Mouse (Mus musculus) forebrain, embryonic 14.5 days (tissue): ENCODE measurements at regions not wholly inside any gene's neighbourhood (a gene's known extent, or its start where the extent isn't known, plus 50 kb on each side); places are given as distances from the start of the nearest gene placed in this dataset.

ENCODE experiments used
- ATAC-seq: fragments of 200-750 bp; cut with Nextera tagmentation; 2 replicates; pipeline ENCODE4 v1.8.0; 2017; ENCODE audit warnings: mild to moderate bottlenecking, moderate library complexity
- DNase-seq: peaks from one replicate; pipeline ENCODE4 v3.0.0-alpha.2; 2015; ENCODE audit warnings: low spot score
- H3K27ac ChIP-seq: fragments of 300-500 bp; sonication (generic); 2 replicates; pipeline ENCODE4 v1.5.1; 2014; ENCODE audit warnings: low read depth, mild to moderate bottlenecking, control low read depth, low read length, moderate library complexity
- H3K27me3 ChIP-seq: fragments of 300-500 bp; sonication (generic); replicated peaks from 2 replicates; pipeline ENCODE4 v1.6.1; 2014; ENCODE audit warnings: low read length, control low read depth, mixed read lengths; ENCODE audit not compliant: control insufficient read depth, insufficient read depth
- H3K36me3 ChIP-seq: fragments of 300-500 bp; sonication (generic); 2 replicates; pipeline ENCODE4 v1.6.1; 2014; ENCODE audit warnings: low read length, control low read depth; ENCODE audit not compliant: control insufficient read depth, insufficient read depth
- H3K4me1 ChIP-seq: fragments of 300-500 bp; sonication (generic); 2 replicates; pipeline ENCODE4 v1.6.1; 2014; ENCODE audit warnings: antibody characterized with exemption, low read length, control low read depth; ENCODE audit not compliant: control insufficient read depth, insufficient read depth
- H3K4me2 ChIP-seq: fragments of 300-500 bp; sonication (generic); 2 replicates; pipeline ENCODE4 v1.6.1; 2014; ENCODE audit warnings: mild to moderate bottlenecking, control low read depth, low read length
- H3K4me3 ChIP-seq: fragments of 300-500 bp; sonication (generic); 2 replicates; pipeline ENCODE4 v1.5.1; 2014; ENCODE audit warnings: low read depth, low read length, control low read depth
- H3K9ac ChIP-seq: fragments of 300-500 bp; sonication (generic); 2 replicates; pipeline ENCODE4 v1.6.1; 2014; ENCODE audit warnings: mild to moderate bottlenecking, low read length, control low read depth, moderate library complexity
- H3K9me3 ChIP-seq: fragments of 300-500 bp; sonication (generic); replicated peaks from 2 replicates; pipeline ENCODE4 v1.6.1; 2016; ENCODE audit warnings: low read length, control low read depth, mixed read lengths; ENCODE audit not compliant: control insufficient read depth
- WGBS: fragments of 180-500 bp; shearing (Covaris S2); extraction: QIAGEN DNeasy Blood & Tissue Kit; methylation state at CpG from one replicate; pipeline ENCODE4 v1.1.7; 2014; 5-methylcytosine and 5-hydroxymethylcytosine counted together

DNA sequence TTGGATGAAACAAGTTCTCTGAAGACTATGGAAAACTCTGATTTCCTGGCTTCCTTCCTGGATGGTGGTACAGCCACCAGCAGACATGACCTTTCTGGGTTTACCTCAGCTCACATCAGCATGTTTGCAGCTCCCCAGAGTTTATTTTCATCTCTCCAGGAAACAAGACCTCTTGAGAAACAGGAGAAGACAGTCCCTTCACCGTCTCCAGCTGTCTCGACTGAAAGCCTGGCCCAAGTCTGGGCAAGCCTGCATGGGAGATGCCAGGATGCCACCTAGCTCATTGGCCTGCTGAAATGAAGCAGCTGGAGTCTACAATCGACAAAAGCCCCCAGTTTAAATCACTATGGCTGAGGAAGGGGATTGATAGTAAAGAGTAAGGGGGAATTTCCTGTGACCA is 131.6 kb upstream of the Zfand5 start:
- DNase-seq = no peak
- H3K9me3 ChIP-seq = no peaks in the 10 kb centered on the region
- no peak for ATAC-seq
- H3K4me3 ChIP-seq = no peak overlapping the region
- no peak overlapping the region for H3K4me2 ChIP-seq
- no peaks in the 10 kb centered on the region for H3K27me3 ChIP-seq
- no peaks in the 10 kb centered on the region for H3K36me3 ChIP-seq
- no peak overlapping the region for H3K9ac ChIP-seq
- H3K27ac ChIP-seq = no peak overlapping the region
- WGBS = 88% methylated on average over 3 of the region's 3 CpGs
- H3K4me1 ChIP-seq = peaks cover 5% of the 10 kb centered on the region; the same call in 1 of the 2 replicates

DNA sequence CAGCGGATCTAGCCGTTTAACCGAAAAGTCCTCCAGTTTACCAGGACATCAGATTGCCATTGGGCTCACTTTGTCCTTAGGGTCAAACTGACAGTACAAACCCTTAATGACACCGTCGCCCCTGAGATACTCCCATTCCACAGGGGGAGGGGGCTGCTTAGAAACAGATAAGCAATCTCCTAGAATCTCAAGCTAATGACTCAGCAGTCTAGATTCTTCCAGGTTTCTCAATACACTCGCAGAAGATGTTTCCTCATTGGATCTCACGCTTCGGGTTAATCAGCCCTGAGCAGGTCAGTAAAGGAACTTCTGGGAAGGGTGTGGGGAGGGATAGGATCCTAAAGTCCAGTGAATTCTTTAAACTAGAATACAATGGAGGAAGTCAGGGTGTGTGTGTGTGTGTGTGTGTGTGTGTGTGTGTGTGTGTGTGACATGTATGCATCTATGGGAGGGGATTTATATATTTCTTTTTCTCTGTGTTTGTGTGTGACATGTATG is 133.0 kb upstream of the Zfand5 start:
- Histone ChIP-seq H3K27me3 (no peaks in the 10 kb centered on the region), H3K9me3 (no peaks in the 10 kb centered on the region), H3K27ac (no peak overlapping the region), H3K4me2 (no peak overlapping the region), H3K9ac (no peak overlapping the region), H3K36me3 (no peaks in the 10 kb centered on the region), H3K4me1 (peaks cover 5% of the 10 kb centered on the region; the same call in 1 of the 2 replicates), H3K4me3 (no peak overlapping the region)
- WGBS = 89% methylated on average over 8 of the region's 8 CpGs
- no peak for DNase-seq
- no peak for ATAC-seq

DNA sequence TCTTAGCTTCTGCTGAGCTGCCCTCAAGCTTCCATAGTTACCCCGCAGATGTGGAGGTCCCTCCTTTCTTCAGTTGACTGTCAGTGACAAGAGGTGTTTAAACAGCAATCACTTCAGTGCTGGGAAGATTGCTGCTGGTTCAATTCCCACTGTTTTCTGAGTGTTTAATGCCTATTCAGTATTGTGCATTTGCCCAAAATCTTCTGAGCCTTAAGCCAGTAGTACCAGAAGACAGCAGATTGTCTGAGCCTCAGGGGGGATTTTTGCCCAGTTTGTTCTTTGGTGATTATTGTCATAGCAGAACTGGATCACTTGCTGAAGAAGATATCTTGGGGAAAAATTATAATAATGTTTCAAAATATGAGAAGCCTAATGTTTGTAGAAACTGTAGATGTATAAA is 135.3 kb upstream of the Zfand5 start:
- Histone ChIP-seq H3K27ac (no peak overlapping the region), H3K36me3 (no peaks in the 10 kb centered on the region), H3K4me2 (no peak overlapping the region), H3K9me3 (no peaks in the 10 kb centered on the region), H3K4me3 (no peak overlapping the region), H3K9ac (no peak overlapping the region), H3K4me1 (peaks cover 5% of the 10 kb centered on the region; the same call in 1 of the 2 replicates), H3K27me3 (no peaks in the 10 kb centered on the region)
- ATAC-seq = no peak
- DNase-seq = no peak
- WGBS = 84% methylated on average over 1 of the region's 1 CpGs

- H3K4me3 ChIP-seq = no peak overlapping the region
- H3K9me3 ChIP-seq = no peaks in the 10 kb centered on the region
- 30% methylated on average over 5 of the region's 5 CpGs for WGBS
- peak; percentile 71; the same call in 1 of the 2 replicates for ATAC-seq
- peaks cover 5% of the 10 kb centered on the region; the same call in 1 of the 2 replicates for H3K4me1 ChIP-seq
- H3K9ac ChIP-seq = no peak overlapping the region
- no peak overlapping the region for H3K4me2 ChIP-seq
- H3K27me3 ChIP-seq = no peaks in the 10 kb centered on the region
- no peaks in the 10 kb centered on the region for H3K36me3 ChIP-seq
- DNase-seq = peak; percentile 36
- no peak overlapping the region for H3K27ac ChIP-seq
These were observed 136.1 kb upstream of the Zfand5 start for GRCm38 (mm10) chr19:21135998-21136380.

DNA sequence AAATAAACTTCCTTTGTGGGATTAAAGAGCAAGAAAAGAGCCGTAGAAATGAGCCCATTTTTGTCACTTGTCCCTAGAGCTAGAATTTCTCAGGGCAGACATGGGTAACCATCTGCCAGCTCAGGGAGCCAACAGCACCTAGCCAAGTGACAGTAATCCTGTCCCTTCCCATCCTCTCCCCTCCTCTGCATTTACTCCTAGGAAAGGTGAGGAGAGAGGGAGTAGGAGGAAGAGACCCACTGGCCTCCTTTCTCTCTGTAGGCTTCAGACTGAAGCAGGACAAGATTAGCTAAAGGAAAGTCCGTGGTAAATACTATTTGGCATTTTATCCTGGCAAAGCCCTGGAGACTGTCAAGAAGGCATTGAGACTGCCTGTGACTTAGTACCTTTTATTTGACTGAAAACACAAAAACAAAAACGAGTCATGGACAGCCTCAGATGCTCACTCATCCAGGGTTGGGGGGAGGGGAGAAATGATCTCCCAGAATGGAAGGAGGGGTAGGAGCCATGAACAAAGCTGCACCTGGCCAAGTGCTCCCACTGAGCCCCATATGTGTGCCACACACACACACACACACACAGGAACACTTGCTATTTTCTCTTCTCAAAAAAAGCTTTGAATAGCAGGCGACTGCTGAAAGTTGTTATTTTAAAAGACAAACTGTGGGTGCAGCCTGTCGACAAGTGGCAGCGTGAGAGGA is 136.6 kb upstream of the Zfand5 start:
- 15% methylated on average over 6 of the region's 6 CpGs for WGBS
- ATAC-seq (peak; percentile 77; the same call in 1 of the 2 replicates), DNase-seq (peak; percentile 36)

DNA sequence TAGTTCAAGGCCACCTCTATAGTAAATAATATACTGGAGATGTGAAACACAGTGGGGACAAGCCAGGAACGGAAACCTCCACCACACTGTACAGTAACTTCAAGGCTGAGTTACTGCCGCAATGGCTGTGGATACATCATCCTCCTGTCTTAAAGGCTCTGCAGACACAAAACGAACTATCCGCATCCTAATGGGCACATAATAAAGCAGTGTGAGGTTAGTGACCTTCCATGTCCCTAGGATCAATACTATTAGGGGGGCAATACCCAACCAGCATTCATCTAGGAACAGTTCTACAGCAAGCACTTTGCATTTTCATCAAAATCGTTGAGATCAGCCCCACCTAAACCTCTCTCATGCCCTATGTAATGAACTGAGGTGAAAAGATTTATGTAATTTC is 142.4 kb upstream of the Zfand5 start:
- H3K27ac ChIP-seq = no peak overlapping the region
- no peak overlapping the region for H3K4me3 ChIP-seq
- H3K9ac ChIP-seq = no peak overlapping the region
- no peak for ATAC-seq
- no peaks in the 10 kb centered on the region for H3K4me1 ChIP-seq
- 84% methylated on average over 5 of the region's 5 CpGs for WGBS
- no peak for DNase-seq
- no peaks in the 10 kb centered on the region for H3K27me3 ChIP-seq
- H3K36me3 ChIP-seq = no peaks in the 10 kb centered on the region
- H3K9me3 ChIP-seq = no peaks in the 10 kb centered on the region
- H3K4me2 ChIP-seq = no peak overlapping the region

More for the DNA sequence above, 136.6 kb upstream of the Zfand5 start:
- Histone ChIP-seq H3K9me3 (no peaks in the 10 kb centered on the region), H3K4me1 (peaks cover 5% of the 10 kb centered on the region; the same call in 1 of the 2 replicates), H3K27me3 (no peaks in the 10 kb centered on the region), H3K4me3 (no peak overlapping the region), H3K9ac (no peak overlapping the region), H3K4me2 (no peak overlapping the region), H3K36me3 (no peaks in the 10 kb centered on the region), H3K27ac (no peak overlapping the region)

DNA sequence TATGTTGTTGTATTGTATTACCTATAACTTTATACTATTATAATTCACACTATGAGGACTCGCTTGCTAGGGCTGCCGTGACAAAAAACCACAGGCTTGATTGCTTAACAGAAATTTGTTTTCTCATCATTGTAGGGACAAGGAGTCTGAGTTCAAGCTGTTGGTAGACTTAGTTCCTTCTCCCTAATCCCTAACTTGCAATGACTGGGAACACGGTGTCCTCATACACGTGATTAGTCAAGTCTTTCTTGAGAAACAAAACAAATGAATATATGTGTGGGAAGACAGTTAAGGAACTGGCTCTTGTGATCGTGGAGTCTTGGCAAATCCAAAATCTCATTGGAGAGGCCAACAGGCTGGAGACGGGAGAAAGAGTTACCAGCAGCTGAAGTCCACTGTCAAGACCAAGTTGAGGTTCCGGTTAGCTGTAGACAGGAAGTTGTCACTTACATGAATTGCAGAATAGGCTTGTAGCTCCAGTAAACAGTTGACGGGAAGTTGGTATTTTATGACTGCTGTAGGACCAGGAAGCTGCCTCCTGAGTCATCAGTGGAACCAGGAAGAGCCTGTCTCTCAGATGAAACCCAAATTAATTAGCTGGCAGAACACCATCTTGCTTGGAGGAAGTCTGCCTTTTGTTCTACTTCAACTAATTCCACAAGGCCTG is 144.9 kb upstream of the Zfand5 start:
- Histone ChIP-seq H3K9ac (no peak overlapping the region), H3K36me3 (no peaks in the 10 kb centered on the region), H3K27me3 (no peaks in the 10 kb centered on the region), H3K4me3 (no peak overlapping the region), H3K9me3 (no peaks in the 10 kb centered on the region), H3K27ac (no peak overlapping the region), H3K4me2 (no peak overlapping the region), H3K4me1 (no peaks in the 10 kb centered on the region)
- WGBS = 92% methylated on average over 8 of the region's 8 CpGs
- DNase-seq (no peak), ATAC-seq (no peak)

DNA sequence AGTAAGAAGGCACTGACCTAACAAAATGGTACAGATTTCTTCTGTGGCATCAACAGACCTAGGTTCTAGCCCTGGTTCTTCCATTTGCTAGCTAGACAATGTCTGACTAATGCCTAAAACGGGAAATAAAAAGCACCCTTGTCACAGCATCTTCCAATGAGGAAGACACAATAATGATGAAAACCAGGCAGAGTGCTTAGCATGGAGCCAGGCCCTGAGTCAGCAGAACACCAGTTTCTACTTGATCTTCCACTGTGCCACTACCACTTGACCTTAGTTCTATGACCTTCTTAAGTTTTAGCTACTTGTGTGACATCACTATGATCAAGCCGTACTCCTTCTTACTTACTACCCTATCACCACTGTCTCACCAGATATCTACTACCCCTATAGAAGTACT is 145.4 kb upstream of the Zfand5 start:
- Histone ChIP-seq H3K9me3 (no peaks in the 10 kb centered on the region), H3K27me3 (no peaks in the 10 kb centered on the region), H3K9ac (no peak overlapping the region), H3K4me1 (no peaks in the 10 kb centered on the region), H3K4me2 (no peak overlapping the region), H3K36me3 (no peaks in the 10 kb centered on the region), H3K4me3 (no peak overlapping the region), H3K27ac (no peak overlapping the region)
- DNase-seq (no peak), ATAC-seq (no peak)
- WGBS = 97% methylated on average over 2 of the region's 2 CpGs

- H3K4me2 ChIP-seq = no peak overlapping the region
- H3K27ac ChIP-seq = no peak overlapping the region
- no peak overlapping the region for H3K4me3 ChIP-seq
- 65% methylated on average over 6 of the region's 6 CpGs for WGBS
- H3K27me3 ChIP-seq = no peaks in the 10 kb centered on the region
- H3K9me3 ChIP-seq = no peaks in the 10 kb centered on the region
- ATAC-seq = no peak
- no peaks in the 10 kb centered on the region for H3K36me3 ChIP-seq
- no peak for DNase-seq
- H3K4me1 ChIP-seq = no peaks in the 10 kb centered on the region
- no peak overlapping the region for H3K9ac ChIP-seq
These were observed 152.6 kb upstream of the Zfand5 start for GRCm38 (mm10) chr19:21119477-21119876.
